Mouse (Mus musculus) C2C12 (cell line): Measurements from ENCODE around the gene Wdfy4.

Source experiments
- CEBPB ChIP-seq: IDR thresholded peaks from one replicate; pipeline ENCODE4 v1.6.1; 2011; ENCODE audit warnings: low read depth, mild to moderate bottlenecking, control low read depth, moderate library complexity
- CTCF ChIP-seq: IDR thresholded peaks from one replicate; pipeline ENCODE4 v1.5.1; 2011; ENCODE audit not compliant: control insufficient read depth, insufficient read depth, insufficient read length
- FOSL1 ChIP-seq: IDR thresholded peaks from one replicate; pipeline ENCODE4 v1.8.0; 2011; ENCODE audit warnings: mild to moderate bottlenecking, low read length; ENCODE audit not compliant: poor library complexity, insufficient read depth, severe bottlenecking
- MAX ChIP-seq: IDR thresholded peaks from one replicate; pipeline ENCODE4 v1.6.1; 2011; ENCODE audit warnings: mild to moderate bottlenecking, control low read depth
- MYOD1 ChIP-seq: IDR thresholded peaks from one replicate; pipeline ENCODE4 v1.6.1; 2011; ENCODE audit warnings: low read depth; ENCODE audit not compliant: control insufficient read depth, insufficient read length
- MYOG ChIP-seq: IDR thresholded peaks from one replicate; pipeline ENCODE4 v1.6.1; 2011; ENCODE audit not compliant: control insufficient read depth, insufficient read length; ENCODE audit errors: extremely low read depth
- USF1 ChIP-seq: IDR thresholded peaks from one replicate; pipeline ENCODE4 v1.6.1; 2011; ENCODE audit warnings: low read depth, mild to moderate bottlenecking, control low read depth, moderate library complexity

DNA sequence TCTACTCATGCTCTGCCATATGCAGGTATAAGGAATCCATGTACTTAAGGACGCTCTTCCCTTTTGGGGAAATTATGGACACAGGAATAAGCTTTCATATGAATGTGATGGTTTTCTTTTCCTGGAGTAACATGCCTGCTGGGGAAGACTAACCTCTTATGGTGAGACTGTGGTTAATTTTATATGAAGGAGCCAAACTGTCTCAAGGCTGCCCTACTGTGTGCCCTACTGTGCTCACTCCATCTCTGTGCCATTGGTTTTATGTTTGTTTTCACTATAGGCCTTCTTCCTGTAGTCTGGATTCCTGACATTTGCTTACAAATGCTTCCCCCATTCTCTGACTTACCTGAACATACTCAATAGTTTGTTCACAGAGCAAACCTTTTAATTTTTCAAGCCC, 180.2 kb downstream of the Wdfy4 start:
- TF ChIP-seq CTCF, result no peak
- no peak for TF ChIP-seq CEBPB
- no peak for TF ChIP-seq USF1
- no peak for TF ChIP-seq FOSL1
- no peak for TF ChIP-seq MAX
- TF ChIP-seq MYOG, result no peak
- no peak for TF ChIP-seq MYOD1
